Mouse (Mus musculus): ENCODE data around the gene Psme2. TPM values are rescaled to one million over a fixed set of nuclear protein-coding genes. Genes with fewer than 3 reads are reported as not detected.

Gene Psme2
- polyA plus RNA-seq, 1 experiment from 2014 or later = 225 TPM

DNA sequence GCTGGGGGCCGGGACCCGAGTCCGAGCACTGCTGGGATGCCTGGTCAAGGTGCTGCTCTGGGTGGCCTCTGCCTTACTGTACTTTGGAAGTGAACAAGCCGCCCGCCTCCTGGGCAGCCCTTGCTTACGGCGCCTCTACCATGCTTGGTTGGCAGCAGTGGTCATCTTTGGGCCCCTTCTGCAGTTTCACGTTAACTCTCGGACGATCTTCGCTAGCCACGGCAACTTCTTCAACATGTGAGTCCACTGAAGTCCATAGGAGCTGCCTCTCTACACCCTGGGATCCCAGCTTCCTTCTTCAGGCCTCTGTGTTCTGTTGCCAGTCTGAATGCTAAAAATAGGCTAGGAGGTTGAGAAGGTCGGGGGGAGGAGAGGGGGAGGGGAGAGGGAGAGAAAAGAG, 15.2 kb downstream of the Psme2 start:
- WGBS = 18% methylated on average over 13 of the region's 13 CpGs
- H3K9ac ChIP-seq (ENCODE audit: low read length) = peak overlapping the region; percentile 77
- peak overlapping the region; percentile 66 for H3K4me2 ChIP-seq (ENCODE audit: low read length)
- H3K4me3 ChIP-seq (ENCODE audit: control insufficient read depth in 1 of 2, insufficient read depth in 1 of 2, low read depth in 1 of 2, low read length in 2 of 2) = peak overlapping the region; percentile 41 to 60
- H3K27me3 ChIP-seq (ENCODE audit: control insufficient read depth, insufficient read depth, low read length) = no peaks in the 10 kb centered on the region
- ATAC-seq (ENCODE audit: insufficient number of reproducible peaks, insufficient read depth, low FRiP score, low read depth) = peak; percentile 22; the same call in 1 of the 2 replicates
- H3K36me3 ChIP-seq (ENCODE audit: control insufficient read depth, insufficient read depth, low read length) = peaks cover 11% of the 10 kb centered on the region
- peaks cover 17 to 42% of the 10 kb centered on the region in 2 experiments; a peak in 3 of 4 replicates for H3K4me1 ChIP-seq (ENCODE audit: control insufficient read depth in 2 of 2, insufficient read depth in 2 of 2, low read length in 2 of 2)
- no peaks in the 10 kb centered on the region for H3K9me3 ChIP-seq (ENCODE audit: control insufficient read depth, low read length)
- H3K27ac ChIP-seq (replicated peaks in 1 of 2; ENCODE audit: control insufficient read depth in 1 of 2, insufficient read depth in 1 of 2, low read depth in 2 of 2, low read length in 2 of 2) = peak overlapping the region; percentile 98 to 99

DNA sequence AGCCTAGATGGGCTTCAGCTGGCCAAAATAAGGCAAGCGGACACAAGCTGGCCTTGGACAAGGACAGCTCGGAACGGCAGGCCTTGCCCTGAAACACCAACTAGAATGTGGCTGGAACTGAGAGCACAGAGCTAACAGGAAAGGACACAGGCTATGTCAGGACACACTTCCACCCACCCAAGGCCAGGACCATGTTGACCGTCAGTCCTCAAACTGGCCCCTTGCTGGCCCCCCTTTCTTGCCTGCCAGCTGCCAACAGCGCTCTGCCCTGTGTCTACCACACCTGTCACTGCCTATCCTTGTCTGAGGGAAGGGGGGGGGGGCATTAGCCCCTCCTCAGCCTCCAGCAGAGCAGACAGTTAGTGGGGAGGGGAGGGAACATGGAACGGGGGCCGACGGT, 15.6 kb downstream of the Psme2 start, which contains the start of gene Fitm1:
Fitm1 (plus strand) TSS at position 316 of the 400 bp plus-strand sequence.
- Histone ChIP-seq H3K4me1 (ENCODE audit: control insufficient read depth in 2 of 2, insufficient read depth in 2 of 2, low read length in 2 of 2) (peaks cover 17 to 46% of the 10 kb centered on the region in 2 experiments; a peak in 3 of 4 replicates), H3K36me3 (ENCODE audit: control insufficient read depth, insufficient read depth, low read length) (peaks cover 7% of the 10 kb centered on the region), H3K27me3 (ENCODE audit: control insufficient read depth, insufficient read depth, low read length) (no peaks in the 10 kb centered on the region), H3K9me3 (ENCODE audit: control insufficient read depth, low read length) (no peaks in the 10 kb centered on the region), H3K9ac (ENCODE audit: low read length) (peak within 1 kb of the TSS; percentile 77), H3K4me3 (ENCODE audit: control insufficient read depth in 1 of 2, insufficient read depth in 1 of 2, low read depth in 1 of 2, low read length in 2 of 2) (peak within 1 kb of the TSS; percentile 41 to 60), H3K27ac (replicated peaks in 1 of 2; ENCODE audit: control insufficient read depth in 1 of 2, insufficient read depth in 1 of 2, low read depth in 2 of 2, low read length in 2 of 2) (peak within 1 kb of the TSS; percentile 98 to 99), H3K4me2 (ENCODE audit: low read length) (peak within 1 kb of the TSS; percentile 66)
- WGBS = 23% methylated on average over 7 of the region's 8 CpGs
- peak; percentile 75 for ATAC-seq (ENCODE audit: insufficient number of reproducible peaks, insufficient read depth, low FRiP score, low read depth)

DNA sequence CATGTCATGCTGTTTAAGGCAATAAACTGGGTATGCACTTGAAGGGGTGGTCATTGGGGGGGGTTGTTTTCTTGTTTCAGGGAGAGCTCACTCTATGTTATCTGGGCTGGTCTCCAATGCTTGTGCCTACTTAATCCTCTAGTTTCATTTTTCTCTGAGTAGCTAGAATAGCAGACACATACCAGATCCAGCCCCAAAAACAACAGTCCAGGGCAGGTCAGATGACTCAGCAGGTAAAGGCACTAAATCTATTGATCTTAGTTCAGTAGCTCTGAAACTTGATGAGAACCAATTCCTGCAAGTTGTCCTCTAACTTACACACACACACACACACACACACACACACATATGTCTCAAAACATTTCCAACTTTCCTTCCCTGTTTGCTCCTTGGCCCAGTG, 19.2 kb downstream of the Psme2 start:
- ATAC-seq (ENCODE audit: insufficient number of reproducible peaks, insufficient read depth, low FRiP score, low read depth) = no peak
- no peaks in the 10 kb centered on the region for H3K27me3 ChIP-seq (ENCODE audit: control insufficient read depth, insufficient read depth, low read length)
- H3K4me2 ChIP-seq (ENCODE audit: low read length) = no peak overlapping the region
- no peak overlapping the region for H3K4me3 ChIP-seq (ENCODE audit: control insufficient read depth in 1 of 2, insufficient read depth in 1 of 2, low read depth in 1 of 2, low read length in 2 of 2)
- H3K4me1 ChIP-seq (ENCODE audit: control insufficient read depth in 2 of 2, insufficient read depth in 2 of 2, low read length in 2 of 2) = peaks cover 16 to 31% of the 10 kb centered on the region in 2 experiments; a peak in 3 of 4 replicates
- peaks cover 33% of the 10 kb centered on the region for H3K36me3 ChIP-seq (ENCODE audit: control insufficient read depth, insufficient read depth, low read length)
- H3K9me3 ChIP-seq (ENCODE audit: control insufficient read depth, low read length) = no peaks in the 10 kb centered on the region
- H3K27ac ChIP-seq (replicated peaks in 1 of 2; ENCODE audit: control insufficient read depth in 1 of 2, insufficient read depth in 1 of 2, low read depth in 2 of 2, low read length in 2 of 2) = no peak overlapping the region
- no peak overlapping the region for H3K9ac ChIP-seq (ENCODE audit: low read length)

DNA sequence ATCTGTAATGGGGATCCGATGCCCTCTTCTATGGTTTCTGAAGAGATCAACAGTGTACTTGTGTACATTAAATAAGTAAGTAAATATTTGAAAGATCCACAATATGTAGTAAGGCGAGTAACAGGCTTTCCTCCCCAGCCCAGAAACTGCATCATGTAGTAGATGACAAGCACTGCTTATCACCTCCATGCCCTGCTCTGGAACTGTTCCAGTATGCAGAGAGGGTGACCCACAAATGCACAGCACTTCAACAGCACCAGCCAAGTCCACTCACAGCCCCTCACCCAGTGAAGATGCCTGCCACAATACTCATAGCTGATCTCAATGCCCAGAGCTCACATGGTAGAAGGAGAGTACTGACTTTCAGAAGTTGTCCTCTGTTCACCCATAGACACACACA, 20.3 kb downstream of the Psme2 start:
- Histone ChIP-seq H3K9me3 (ENCODE audit: control insufficient read depth, low read length) (no peaks in the 10 kb centered on the region), H3K36me3 (ENCODE audit: control insufficient read depth, insufficient read depth, low read length) (peaks cover 45% of the 10 kb centered on the region), H3K4me2 (ENCODE audit: low read length) (no peak overlapping the region), H3K4me3 (ENCODE audit: control insufficient read depth in 1 of 2, insufficient read depth in 1 of 2, low read depth in 1 of 2, low read length in 2 of 2) (no peak overlapping the region), H3K27me3 (ENCODE audit: control insufficient read depth, insufficient read depth, low read length) (no peaks in the 10 kb centered on the region), H3K4me1 (ENCODE audit: control insufficient read depth in 2 of 2, insufficient read depth in 2 of 2, low read length in 2 of 2) (peaks cover 8 to 22% of the 10 kb centered on the region in 2 experiments; a peak in 3 of 4 replicates), H3K9ac (ENCODE audit: low read length) (no peak overlapping the region), H3K27ac (replicated peaks in 1 of 2; ENCODE audit: control insufficient read depth in 1 of 2, insufficient read depth in 1 of 2, low read depth in 2 of 2, low read length in 2 of 2) (peak overlapping the region in 1 of 2 experiments; percentile 41; a peak in 1 of 4 replicates)
- 71% methylated on average over 2 of the region's 2 CpGs for WGBS
- no peak; the same call in 1 of the 2 replicates for ATAC-seq (ENCODE audit: insufficient number of reproducible peaks, insufficient read depth, low FRiP score, low read depth)

DNA sequence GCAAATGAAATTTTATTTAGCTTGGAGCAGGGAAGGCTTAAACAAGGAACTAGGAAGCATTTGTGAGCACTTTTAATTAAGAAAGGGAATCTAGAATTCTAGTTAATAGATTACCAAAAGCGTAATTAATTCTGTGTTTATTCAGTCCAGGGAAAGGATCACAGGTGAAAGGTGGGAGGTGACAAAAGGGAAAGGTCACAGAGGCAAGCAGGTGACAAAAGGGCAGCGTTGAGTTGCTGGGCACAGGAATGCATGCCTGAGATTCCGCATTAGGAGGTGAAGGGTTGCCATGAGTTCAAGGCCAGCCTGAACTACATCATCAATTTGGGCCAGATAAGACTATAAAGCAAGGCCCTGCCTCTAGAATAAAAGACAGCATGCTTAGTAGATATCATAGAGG, 23.4 kb downstream of the Psme2 start:
- Histone ChIP-seq H3K9me3 (ENCODE audit: control insufficient read depth, low read length) (no peaks in the 10 kb centered on the region), H3K27me3 (ENCODE audit: control insufficient read depth, insufficient read depth, low read length) (no peaks in the 10 kb centered on the region), H3K4me2 (ENCODE audit: low read length) (no peak overlapping the region), H3K9ac (ENCODE audit: low read length) (no peak overlapping the region), H3K4me1 (ENCODE audit: control insufficient read depth in 2 of 2, insufficient read depth in 2 of 2, low read length in 2 of 2) (peaks cover 0 to 9% of the 10 kb centered on the region in 2 experiments; a peak in 2 of 4 replicates), H3K4me3 (ENCODE audit: control insufficient read depth in 1 of 2, insufficient read depth in 1 of 2, low read depth in 1 of 2, low read length in 2 of 2) (no peak overlapping the region), H3K27ac (replicated peaks in 1 of 2; ENCODE audit: control insufficient read depth in 1 of 2, insufficient read depth in 1 of 2, low read depth in 2 of 2, low read length in 2 of 2) (no peak overlapping the region), H3K36me3 (ENCODE audit: control insufficient read depth, insufficient read depth, low read length) (peaks cover 72% of the 10 kb centered on the region)
- 87% methylated on average over 3 of the region's 3 CpGs for WGBS
- no peak for ATAC-seq (ENCODE audit: insufficient number of reproducible peaks, insufficient read depth, low FRiP score, low read depth)

DNA sequence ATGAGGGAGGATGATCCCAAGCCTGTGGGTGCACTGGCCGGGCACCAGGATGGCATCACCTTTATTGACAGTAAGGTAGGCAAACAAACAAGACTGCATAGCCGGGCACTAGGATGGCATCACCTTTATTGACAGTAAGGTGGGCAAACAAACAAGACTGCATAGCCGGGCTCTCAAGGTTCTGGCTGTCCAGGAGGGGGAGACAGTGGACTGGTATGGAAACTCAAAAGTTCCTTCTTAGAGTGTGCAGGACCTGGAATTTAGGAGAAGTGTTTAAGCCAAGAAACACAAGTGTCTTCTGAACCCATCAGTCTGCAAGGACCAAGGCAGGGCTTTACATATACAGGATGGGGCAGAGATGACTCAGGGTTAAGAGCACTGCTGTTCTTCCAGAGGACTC, 25.2 kb downstream of the Psme2 start:
- H3K4me3 ChIP-seq (ENCODE audit: control insufficient read depth in 1 of 2, insufficient read depth in 1 of 2, low read depth in 1 of 2, low read length in 2 of 2) = no peak overlapping the region
- no peak overlapping the region for H3K27ac ChIP-seq (replicated peaks in 1 of 2; ENCODE audit: control insufficient read depth in 1 of 2, insufficient read depth in 1 of 2, low read depth in 2 of 2, low read length in 2 of 2)
- no peak for ATAC-seq (ENCODE audit: insufficient number of reproducible peaks, insufficient read depth, low FRiP score, low read depth)
- H3K4me1 ChIP-seq (ENCODE audit: control insufficient read depth in 2 of 2, insufficient read depth in 2 of 2, low read length in 2 of 2) = peaks cover 7 to 13% of the 10 kb centered on the region in 2 experiments
- 88% methylated on average over 3 of the region's 3 CpGs for WGBS
- H3K9ac ChIP-seq (ENCODE audit: low read length) = no peak overlapping the region
- no peaks in the 10 kb centered on the region for H3K9me3 ChIP-seq (ENCODE audit: control insufficient read depth, low read length)
- peaks cover 75% of the 10 kb centered on the region for H3K36me3 ChIP-seq (ENCODE audit: control insufficient read depth, insufficient read depth, low read length)
- no peak overlapping the region for H3K4me2 ChIP-seq (ENCODE audit: low read length)
- no peaks in the 10 kb centered on the region for H3K27me3 ChIP-seq (ENCODE audit: control insufficient read depth, insufficient read depth, low read length)

DNA sequence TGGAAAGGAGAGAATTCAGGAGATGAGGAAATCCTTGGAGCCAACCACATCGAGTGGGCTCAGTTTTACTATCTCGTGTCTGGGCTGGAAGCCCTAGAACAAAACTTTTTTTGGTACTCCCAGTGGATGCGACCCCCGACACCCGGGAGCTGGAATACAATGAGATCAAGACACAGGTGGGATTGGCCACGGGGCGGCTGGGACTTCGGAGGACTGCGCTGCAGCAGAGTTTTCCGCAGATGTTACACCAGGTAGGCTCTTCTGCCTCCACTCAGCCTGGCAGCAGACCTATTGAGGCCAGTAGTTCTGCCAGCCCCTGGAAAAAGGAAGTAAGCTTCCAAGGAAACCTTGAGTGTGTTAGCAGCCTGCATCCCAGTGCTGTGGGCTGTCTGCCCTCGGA, 27.7 kb downstream of the Psme2 start:
- H3K27me3 ChIP-seq (ENCODE audit: control insufficient read depth, insufficient read depth, low read length) = no peaks in the 10 kb centered on the region
- no peak overlapping the region for H3K4me2 ChIP-seq (ENCODE audit: low read length)
- WGBS = 90% methylated on average over 11 of the region's 11 CpGs
- H3K9me3 ChIP-seq (ENCODE audit: control insufficient read depth, low read length) = no peaks in the 10 kb centered on the region
- ATAC-seq (ENCODE audit: insufficient number of reproducible peaks, insufficient read depth, low FRiP score, low read depth) = no peak
- no peak overlapping the region for H3K9ac ChIP-seq (ENCODE audit: low read length)
- H3K27ac ChIP-seq (replicated peaks in 1 of 2; ENCODE audit: control insufficient read depth in 1 of 2, insufficient read depth in 1 of 2, low read depth in 2 of 2, low read length in 2 of 2) = no peak overlapping the region
- H3K36me3 ChIP-seq (ENCODE audit: control insufficient read depth, insufficient read depth, low read length) = peaks cover 57% of the 10 kb centered on the region
- no peak overlapping the region for H3K4me3 ChIP-seq (ENCODE audit: control insufficient read depth in 1 of 2, insufficient read depth in 1 of 2, low read depth in 1 of 2, low read length in 2 of 2)
- peaks cover 7 to 13% of the 10 kb centered on the region in 2 experiments for H3K4me1 ChIP-seq (ENCODE audit: control insufficient read depth in 2 of 2, insufficient read depth in 2 of 2, low read length in 2 of 2)

DNA sequence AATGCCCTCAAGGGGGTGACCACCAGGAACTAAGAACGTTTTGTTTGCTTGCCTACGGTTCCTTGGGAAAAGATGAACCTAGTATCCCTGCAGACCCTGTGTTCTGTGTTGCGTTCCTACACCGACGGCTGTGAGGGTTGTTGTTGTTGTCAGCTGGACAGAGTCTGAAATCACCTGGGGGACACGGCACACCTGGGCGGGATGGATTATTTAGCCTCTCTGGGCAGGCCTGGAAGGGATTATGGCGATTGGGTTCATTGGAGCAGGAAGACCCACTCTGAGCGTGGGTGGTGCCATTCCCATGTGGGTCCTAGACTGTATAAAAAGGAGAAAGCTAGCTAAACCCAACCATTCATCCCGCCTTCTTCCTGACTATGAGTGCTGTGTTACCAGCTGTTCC, 29.1 kb downstream of the Psme2 start:
- Histone ChIP-seq H3K27ac (replicated peaks in 1 of 2; ENCODE audit: control insufficient read depth in 1 of 2, insufficient read depth in 1 of 2, low read depth in 2 of 2, low read length in 2 of 2) (no peak overlapping the region), H3K4me3 (ENCODE audit: control insufficient read depth in 1 of 2, insufficient read depth in 1 of 2, low read depth in 1 of 2, low read length in 2 of 2) (no peak overlapping the region), H3K27me3 (ENCODE audit: control insufficient read depth, insufficient read depth, low read length) (no peaks in the 10 kb centered on the region), H3K9me3 (ENCODE audit: control insufficient read depth, low read length) (no peaks in the 10 kb centered on the region), H3K4me2 (ENCODE audit: low read length) (no peak overlapping the region), H3K36me3 (ENCODE audit: control insufficient read depth, insufficient read depth, low read length) (peaks cover 43% of the 10 kb centered on the region), H3K9ac (ENCODE audit: low read length) (no peak overlapping the region), H3K4me1 (ENCODE audit: control insufficient read depth in 2 of 2, insufficient read depth in 2 of 2, low read length in 2 of 2) (peaks cover 7 to 13% of the 10 kb centered on the region in 2 experiments)
- no peak for ATAC-seq (ENCODE audit: insufficient number of reproducible peaks, insufficient read depth, low FRiP score, low read depth)
- 85% methylated on average over 10 of the region's 10 CpGs for WGBS
